Mouse (Mus musculus) small intestine, adult 2 months (tissue): ENCODE data around the gene AC140267.1. TPM values are rescaled to one million over a fixed set of nuclear protein-coding genes. Genes with fewer than 3 reads are reported as not detected.

Experiments
- H3K27ac ChIP-seq: fragments of 200-500 bp; 2 replicates; pipeline ENCODE4 v1.5.1; 2012; ENCODE audit warnings: low read depth, low read length, control low read depth, inconsistent platforms; ENCODE audit not compliant: insufficient read depth
- H3K27me3 ChIP-seq: fragments of 200-500 bp; 2 replicates; pipeline ENCODE4 v1.6.1; 2012; ENCODE audit warnings: mild to moderate bottlenecking, moderate library complexity, low read length, inconsistent platforms; ENCODE audit not compliant: control insufficient read depth, insufficient read depth
- H3K36me3 ChIP-seq: fragments of 200-500 bp; 2 replicates; pipeline ENCODE4 v1.6.1; 2012; ENCODE audit warnings: mild to moderate bottlenecking, low read length, control low read depth, inconsistent platforms; ENCODE audit not compliant: control insufficient read depth, insufficient read depth
- H3K4me1 ChIP-seq: fragments of 200-500 bp; 2 replicates; pipeline ENCODE4 v1.6.1; 2012; ENCODE audit warnings: low read length, inconsistent platforms, mixed read lengths; ENCODE audit not compliant: control insufficient read depth, insufficient read depth, insufficient read length
- H3K4me3 ChIP-seq: fragments of 200-500 bp; 2 replicates; pipeline ENCODE4 v1.5.1; 2012; ENCODE audit warnings: low read depth, mild to moderate bottlenecking, control low read depth, inconsistent platforms, low read length, moderate library complexity
- CTCF ChIP-seq: fragments of 200-500 bp; IDR thresholded peaks from 2 replicates; pipeline ENCODE4 v1.5.1; 2012; ENCODE audit warnings: low read depth, mild to moderate bottlenecking, control low read depth, inconsistent platforms, low read length, moderate library complexity, mixed read lengths; ENCODE audit not compliant: insufficient replicate concordance, insufficient read length; ENCODE audit errors: extremely low read depth
- POLR2A ChIP-seq: fragments of 200-500 bp; IDR thresholded peaks from 2 replicates; pipeline ENCODE4 v1.6.1; 2012; ENCODE audit warnings: low read depth, mild to moderate bottlenecking, control low read depth, inconsistent platforms, low read length, moderate library complexity
- WGBS: fragments of 180-500 bp; shearing (Covaris S2); methylation state at CpG from one replicate; pipeline ENCODE4 v1.1.7; 2018; 5-methylcytosine and 5-hydroxymethylcytosine counted together
- polyA plus RNA-seq: library from polyadenylated mRNA; depleted of rRNA; stranded (reverse); fragments of >200 nt; gene quantifications from 2 replicates; pipeline ENCODE4 v1.2.3, GENCODE M21; 2012

The AC140267.1 gene
- polyA plus RNA-seq, 1 experiment = not detected

DNA sequence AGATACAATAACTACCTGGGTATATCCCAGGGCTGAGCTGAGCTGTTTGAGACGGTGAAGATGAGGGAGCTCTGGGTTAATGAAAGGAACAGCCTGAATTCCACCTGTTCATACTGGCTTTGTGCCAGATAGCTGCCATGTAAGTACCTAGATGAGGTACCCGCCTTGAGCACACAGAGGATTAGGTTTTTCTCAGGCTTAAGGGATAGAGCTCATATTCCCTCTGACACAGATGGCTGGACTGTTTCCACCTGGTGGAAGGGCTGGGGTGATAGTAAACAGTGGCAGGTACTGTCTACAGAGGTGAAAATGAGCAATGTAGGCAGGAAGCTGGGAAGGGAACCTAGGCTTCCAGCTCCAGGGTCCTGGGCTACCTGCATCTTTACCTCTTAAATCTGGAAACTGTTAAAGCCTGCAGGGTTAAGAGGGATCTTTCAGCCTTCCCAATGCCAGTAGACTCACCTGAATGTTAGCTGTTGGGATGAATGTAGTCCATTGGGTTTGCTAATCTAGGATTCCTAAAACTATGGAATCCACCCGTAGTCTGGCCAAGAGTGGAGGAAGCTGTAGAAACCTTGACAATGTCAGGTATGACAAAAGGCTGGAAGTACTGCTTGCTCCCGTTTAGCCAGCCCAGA is 22.1 kb downstream of the AC140267.1 start:
- no peaks in the 10 kb centered on the region for H3K27me3 ChIP-seq
- H3K36me3 ChIP-seq = peaks cover 21% of the 10 kb centered on the region
- TF ChIP-seq CTCF = no peak
- no peak for TF ChIP-seq POLR2A
- no peak overlapping the region for H3K4me3 ChIP-seq
- H3K27ac ChIP-seq = peak overlapping the region; percentile 83
- WGBS = 13% methylated on average over 4 of the region's 4 CpGs
- H3K4me1 ChIP-seq = peaks cover 21% of the 10 kb centered on the region; the same call in 1 of the 2 replicates

DNA sequence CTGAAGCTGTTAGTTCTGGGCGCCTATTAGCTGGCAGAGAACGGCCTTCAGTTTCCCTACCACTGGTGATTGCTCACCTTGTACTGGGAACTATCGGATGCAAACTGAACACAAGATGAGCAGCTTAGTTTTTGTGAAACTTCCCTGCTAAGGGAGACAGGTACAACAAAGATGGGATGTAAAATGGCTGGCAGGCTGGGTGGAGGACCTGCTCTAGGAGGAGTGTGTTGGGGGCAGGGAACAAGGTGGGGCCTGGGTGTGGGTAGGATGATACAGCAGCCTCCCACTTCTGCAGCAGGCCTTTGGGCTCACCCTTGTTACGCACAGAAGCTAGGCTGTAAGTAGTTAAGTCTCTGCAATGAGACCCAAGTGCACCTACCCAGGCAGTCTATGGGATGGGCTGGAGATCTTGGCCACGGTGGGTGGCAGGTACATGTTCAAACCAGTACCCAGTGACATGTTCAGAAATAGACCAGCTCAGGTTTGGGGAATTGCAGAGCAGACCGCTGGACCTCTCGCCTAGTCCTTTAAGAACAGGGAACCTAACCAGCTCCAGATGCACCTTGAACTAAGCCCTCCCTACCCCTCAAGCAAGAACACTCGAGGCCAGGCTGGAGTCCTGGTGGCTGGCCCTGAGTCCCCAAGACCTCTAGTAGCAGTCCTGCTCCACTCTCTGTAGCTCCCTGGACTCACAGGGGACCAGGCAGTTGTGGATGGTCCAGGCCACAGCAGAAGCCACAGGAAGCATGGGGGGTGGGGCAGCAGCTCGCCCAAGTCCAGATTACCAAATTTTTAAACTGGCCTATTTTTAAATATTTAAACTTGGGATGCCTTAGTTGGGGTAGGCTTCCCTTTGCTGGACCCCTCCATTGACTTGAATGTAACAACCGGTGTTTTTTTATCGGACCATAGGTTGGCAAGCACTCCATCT is 22.9 kb downstream of the AC140267.1 start:
- Histone ChIP-seq H3K4me1 (peaks cover 20% of the 10 kb centered on the region; the same call in 1 of the 2 replicates), H3K4me3 (no peak overlapping the region), H3K27me3 (no peaks in the 10 kb centered on the region), H3K36me3 (peaks cover 21% of the 10 kb centered on the region), H3K27ac (peak overlapping the region; percentile 83)
- no peak for TF ChIP-seq POLR2A
- TF ChIP-seq CTCF = no peak
- WGBS = 46% methylated on average over 11 of the region's 11 CpGs

GRCm38 (mm10) chr15:80259406-80260045 is 23.9 kb downstream of the AC140267.1 start:
- TF ChIP-seq POLR2A = no peak
- no peak for TF ChIP-seq CTCF

GRCm38 (mm10) chr15:80260677-80261076 is 25.0 kb downstream of the AC140267.1 start:
- WGBS = 6% methylated on average over 3 of the region's 3 CpGs
- Histone ChIP-seq H3K27ac (no peak overlapping the region), H3K36me3 (peaks cover 21% of the 10 kb centered on the region), H3K4me1 (peaks cover 12% of the 10 kb centered on the region; the same call in 1 of the 2 replicates), H3K4me3 (no peak overlapping the region), H3K27me3 (no peaks in the 10 kb centered on the region)
- no peak for TF ChIP-seq POLR2A
- TF ChIP-seq CTCF = peak; percentile 92

More at GRCm38 (mm10) chr15:80259406-80260045, 23.9 kb downstream of the AC140267.1 start:
- Histone ChIP-seq H3K4me1 (peaks cover 13% of the 10 kb centered on the region; the same call in 1 of the 2 replicates), H3K27me3 (no peaks in the 10 kb centered on the region), H3K4me3 (no peak overlapping the region), H3K27ac (no peak overlapping the region), H3K36me3 (peaks cover 21% of the 10 kb centered on the region)
- 75% methylated on average over 8 of the region's 8 CpGs for WGBS

GRCm38 (mm10) chr15:80261100-80261499 is 25.5 kb downstream of the AC140267.1 start:
- 53% methylated on average over 7 of the region's 7 CpGs for WGBS
- TF ChIP-seq CTCF (no peak), POLR2A (no peak)
- H3K36me3 ChIP-seq = peaks cover 18% of the 10 kb centered on the region

GRCm38 (mm10) chr15:80263610-80264575 is 28.3 kb downstream of the AC140267.1 start, which contains the start of gene Rps19bp1:
Gene Rps19bp1 (minus strand): TSS chr15:80264315.
- WGBS = under 1% methylated on average over 66 of the region's 66 CpGs
- Histone ChIP-seq H3K27me3 (no peaks in the 10 kb centered on the region), H3K27ac (peak within 1 kb of the TSS; percentile 59), H3K4me1 (no peaks in the 10 kb centered on the region; the same call in 1 of the 2 replicates), H3K36me3 (no peaks in the 10 kb centered on the region), H3K4me3 (peak within 1 kb of the TSS; percentile 93)
- TF ChIP-seq POLR2A (peak; percentile 67; the same call in 1 of the 2 replicates), CTCF (peak; percentile 11; the same call in 1 of the 2 replicates)

More at GRCm38 (mm10) chr15:80261100-80261499, 25.5 kb downstream of the AC140267.1 start:
- H3K4me3 ChIP-seq = no peak overlapping the region
- no peak overlapping the region for H3K27ac ChIP-seq
- H3K4me1 ChIP-seq = peaks cover 12% of the 10 kb centered on the region; the same call in 1 of the 2 replicates
- no peaks in the 10 kb centered on the region for H3K27me3 ChIP-seq
